Mouse (Mus musculus): ENCODE measurements at regions not wholly inside any gene's neighbourhood (a gene's known extent, or its start where the extent isn't known, plus 50 kb on each side); places are given as distances from the start of the nearest gene placed in this dataset.

GRCm38 (mm10) chr13:32481444-32482058 lies 143.0 kb upstream of the Gmds start:
- TF ChIP-seq CTCF (IDR thresholded peaks at IDR 0.05) = no peak
- TF ChIP-seq EP300 (IDR thresholded peaks at IDR 0.05) = no peak
